Mouse (Mus musculus): Measurements from ENCODE around the gene Zfp386. TPM values are rescaled to one million over a fixed set of nuclear protein-coding genes. Genes with fewer than 3 reads are reported as not detected.

Zfp386 gene
- polyA plus RNA-seq, 1 experiment, result 27.9 TPM

DNA sequence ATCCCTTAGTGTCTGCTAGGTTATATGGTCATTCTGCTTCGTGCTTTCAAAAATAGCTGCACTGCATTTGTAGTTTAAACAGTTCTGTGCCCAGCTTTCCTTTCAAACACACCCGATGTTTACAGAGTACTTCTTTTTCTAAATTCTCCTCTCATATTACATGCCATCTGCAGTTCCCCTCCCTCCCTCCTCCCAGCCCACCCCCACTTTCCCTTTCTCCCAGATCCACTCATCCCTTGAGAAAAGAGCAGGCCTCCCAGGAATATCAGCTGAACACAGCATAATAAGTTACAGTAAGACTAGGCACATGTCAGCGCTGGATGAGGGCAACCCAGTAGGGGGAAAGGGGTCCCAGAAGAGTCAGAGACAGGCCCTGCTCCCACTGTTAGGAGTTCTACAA, 1.7 kb downstream of the Zfp386 start:
- peaks cover 8% of the 10 kb centered on the region for H3K4me1 ChIP-seq (ENCODE audit: control insufficient read depth, insufficient read depth, low read length)
- TF ChIP-seq POLR2A (IDR thresholded peaks at IDR 0.05; ENCODE audit: borderline replicate concordance, insufficient read depth, low read length) (no peak), CTCF (IDR thresholded peaks at IDR 0.05; ENCODE audit: borderline replicate concordance, insufficient read depth, low read depth, low read length) (no peak)
- DNase-seq, result no peak
- no peak overlapping the region for H3K27ac ChIP-seq (ENCODE audit: insufficient read depth, low read length)
- WGBS, result 89% methylated on average over 3 of the region's 3 CpGs
- H3K27me3 ChIP-seq (ENCODE audit: control insufficient read depth, insufficient read depth, low read length), result no peaks in the 10 kb centered on the region
- no peak overlapping the region for H3K4me3 ChIP-seq (replicated peaks; ENCODE audit: insufficient read depth, low read depth, low read length)

DNA sequence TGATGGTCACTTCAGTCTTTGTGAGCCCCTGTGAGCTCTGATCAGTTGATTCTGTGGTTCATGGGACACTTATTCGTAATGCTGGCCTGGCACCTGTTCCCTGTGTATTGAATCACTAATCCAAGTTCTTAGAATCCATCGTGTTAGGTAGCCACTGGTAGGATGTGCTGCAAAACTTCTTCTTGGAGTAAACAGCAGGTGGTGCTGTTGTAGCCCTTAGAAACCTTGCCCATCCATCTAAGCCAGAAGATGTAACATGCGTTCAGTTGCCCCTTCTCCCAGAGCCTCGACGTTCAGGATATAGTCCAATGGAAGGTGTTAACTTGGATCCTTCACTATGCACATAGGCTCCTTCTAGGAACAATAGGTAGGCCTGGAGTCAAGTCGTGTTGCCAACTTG, 2.2 kb downstream of the Zfp386 start:
- Histone ChIP-seq H3K4me1 (ENCODE audit: control insufficient read depth, insufficient read depth, low read length) (peaks cover 8% of the 10 kb centered on the region), H3K4me3 (replicated peaks; ENCODE audit: insufficient read depth, low read depth, low read length) (no peak overlapping the region), H3K27ac (ENCODE audit: insufficient read depth, low read length) (no peak overlapping the region), H3K27me3 (ENCODE audit: control insufficient read depth, insufficient read depth, low read length) (no peaks in the 10 kb centered on the region)
- TF ChIP-seq POLR2A (IDR thresholded peaks at IDR 0.05; ENCODE audit: borderline replicate concordance, insufficient read depth, low read length) (no peak), CTCF (IDR thresholded peaks at IDR 0.05; ENCODE audit: borderline replicate concordance, insufficient read depth, low read depth, low read length) (peak; percentile 32; the same call in 1 of the 2 replicates)
- no peak for DNase-seq
- WGBS, result 76% methylated on average over 6 of the region's 6 CpGs

DNA sequence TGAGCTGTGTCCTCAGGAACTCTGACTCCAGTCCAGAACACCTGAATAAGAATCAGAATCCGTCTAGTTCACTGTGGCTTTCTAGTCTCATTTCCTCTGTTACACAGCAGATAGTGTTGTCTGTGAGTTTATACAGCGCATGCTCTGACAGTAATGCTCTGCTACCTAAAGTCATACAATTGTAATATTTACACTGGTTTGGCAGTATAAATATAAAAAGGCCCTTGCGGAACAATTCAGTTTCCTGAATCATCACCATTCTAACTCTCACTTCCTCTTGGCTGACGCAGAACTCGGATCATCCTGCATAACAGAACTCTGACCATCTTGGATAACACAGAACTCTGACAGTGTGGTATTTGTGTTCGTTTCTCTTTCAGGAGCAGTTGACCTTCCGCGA, 6.8 kb downstream of the Zfp386 start:
- TF ChIP-seq POLR2A (IDR thresholded peaks at IDR 0.05; ENCODE audit: borderline replicate concordance, insufficient read depth, low read length), result no peak
- TF ChIP-seq CTCF (IDR thresholded peaks at IDR 0.05; ENCODE audit: borderline replicate concordance, insufficient read depth, low read depth, low read length), result no peak
- Histone ChIP-seq H3K27ac (ENCODE audit: insufficient read depth, low read length) (no peak overlapping the region), H3K4me1 (ENCODE audit: control insufficient read depth, insufficient read depth, low read length) (peaks cover 3% of the 10 kb centered on the region; the same call in 1 of the 2 replicates), H3K4me3 (replicated peaks; ENCODE audit: insufficient read depth, low read depth, low read length) (no peak overlapping the region), H3K27me3 (ENCODE audit: control insufficient read depth, insufficient read depth, low read length) (no peaks in the 10 kb centered on the region)
- no peak for DNase-seq
- WGBS, result 96% methylated on average over 8 of the region's 8 CpGs

DNA sequence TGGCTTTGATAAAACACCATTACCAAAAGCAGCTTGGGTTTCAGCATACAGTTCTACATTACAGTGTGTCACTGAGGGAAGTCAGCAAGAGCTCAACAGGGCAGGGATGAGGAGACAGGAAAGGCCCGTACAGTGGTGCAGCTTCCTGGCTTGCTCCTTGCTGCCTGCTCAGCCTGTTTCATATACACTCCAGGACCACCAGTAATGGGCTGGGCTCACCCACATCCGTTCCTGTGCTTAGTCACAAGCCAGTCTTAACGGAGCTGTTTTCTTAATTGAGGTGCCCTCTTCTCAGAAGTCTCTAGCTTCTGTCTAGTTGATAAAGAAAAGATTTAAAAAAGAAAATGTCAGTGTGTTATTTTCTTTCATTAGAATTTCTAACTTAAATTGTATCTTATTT, 8.6 kb downstream of the Zfp386 start:
- DNase-seq, result no peak
- H3K4me3 ChIP-seq (replicated peaks; ENCODE audit: insufficient read depth, low read depth, low read length), result no peak overlapping the region
- 97% methylated on average over 3 of the region's 3 CpGs for WGBS
- H3K27ac ChIP-seq (ENCODE audit: insufficient read depth, low read length), result no peak overlapping the region
- H3K4me1 ChIP-seq (ENCODE audit: control insufficient read depth, insufficient read depth, low read length), result no peaks in the 10 kb centered on the region
- no peak for TF ChIP-seq CTCF (IDR thresholded peaks at IDR 0.05; ENCODE audit: borderline replicate concordance, insufficient read depth, low read depth, low read length)
- TF ChIP-seq POLR2A (IDR thresholded peaks at IDR 0.05; ENCODE audit: borderline replicate concordance, insufficient read depth, low read length), result no peak
- H3K27me3 ChIP-seq (ENCODE audit: control insufficient read depth, insufficient read depth, low read length), result no peaks in the 10 kb centered on the region

DNA sequence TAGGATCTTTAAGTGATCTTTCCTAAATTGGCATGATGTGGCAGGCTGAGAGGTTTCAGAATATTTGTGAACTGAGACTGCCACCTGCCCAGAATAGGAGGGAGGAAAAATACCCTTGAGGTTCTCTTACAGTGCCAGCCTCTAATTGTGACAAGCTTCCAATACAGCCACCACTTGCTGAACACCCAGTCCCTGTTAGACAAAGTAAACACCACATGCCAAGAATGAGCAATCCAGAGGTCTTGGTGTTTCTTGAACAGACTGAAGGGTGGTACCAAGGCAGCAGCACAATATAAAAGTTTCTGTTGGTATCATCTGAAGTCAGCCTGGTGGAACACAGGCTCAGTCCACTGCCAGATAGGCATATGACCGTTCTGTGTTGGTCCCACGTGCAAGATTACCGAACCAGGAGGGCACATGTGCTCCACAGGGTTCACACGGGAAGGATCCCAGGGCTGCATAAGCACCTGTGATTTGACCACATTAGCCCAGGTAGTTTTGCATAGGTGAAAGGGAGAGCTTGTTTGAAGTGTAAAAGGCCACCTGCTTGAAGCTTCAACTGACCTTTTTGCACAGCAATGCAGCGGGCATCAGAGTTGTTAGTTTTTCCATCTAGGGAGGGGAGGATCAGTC, 14.2 kb downstream of the Zfp386 start:
- 93% methylated on average over 5 of the region's 5 CpGs for WGBS
- Histone ChIP-seq H3K27ac (ENCODE audit: insufficient read depth, low read length) (no peak overlapping the region), H3K4me3 (replicated peaks; ENCODE audit: insufficient read depth, low read depth, low read length) (no peak overlapping the region), H3K4me1 (ENCODE audit: control insufficient read depth, insufficient read depth, low read length) (no peaks in the 10 kb centered on the region), H3K27me3 (ENCODE audit: control insufficient read depth, insufficient read depth, low read length) (no peaks in the 10 kb centered on the region)
- TF ChIP-seq CTCF (IDR thresholded peaks at IDR 0.05; ENCODE audit: borderline replicate concordance, insufficient read depth, low read depth, low read length) (no peak), POLR2A (IDR thresholded peaks at IDR 0.05; ENCODE audit: borderline replicate concordance, insufficient read depth, low read length) (no peak)
- no peak for DNase-seq

DNA sequence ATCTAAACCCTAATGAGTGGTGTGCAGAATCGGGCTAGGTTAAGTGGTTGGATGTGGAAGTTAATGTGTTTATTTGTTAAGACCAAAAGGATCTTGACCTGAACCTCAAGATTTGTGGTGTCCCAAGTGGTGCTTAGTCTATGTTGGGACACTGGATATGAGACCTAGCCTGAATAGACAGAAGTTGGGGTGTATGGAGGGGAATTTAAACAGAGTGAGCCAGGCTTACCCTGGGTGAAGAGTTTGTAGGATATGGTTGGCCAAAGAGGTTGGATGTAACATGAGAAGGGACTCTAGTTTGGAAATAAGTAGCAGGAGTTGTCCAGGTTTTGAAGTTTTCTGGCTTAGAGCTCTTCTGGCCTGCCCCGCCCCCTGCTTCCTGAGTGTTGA, 14.7 kb downstream of the Zfp386 start:
- Histone ChIP-seq H3K27ac (ENCODE audit: insufficient read depth, low read length) (no peak overlapping the region), H3K4me1 (ENCODE audit: control insufficient read depth, insufficient read depth, low read length) (no peaks in the 10 kb centered on the region), H3K27me3 (ENCODE audit: control insufficient read depth, insufficient read depth, low read length) (no peaks in the 10 kb centered on the region), H3K4me3 (replicated peaks; ENCODE audit: insufficient read depth, low read depth, low read length) (no peak overlapping the region)
- DNase-seq, result no peak
- TF ChIP-seq CTCF (IDR thresholded peaks at IDR 0.05; ENCODE audit: borderline replicate concordance, insufficient read depth, low read depth, low read length) (no peak), POLR2A (IDR thresholded peaks at IDR 0.05; ENCODE audit: borderline replicate concordance, insufficient read depth, low read length) (no peak)
- 100% methylated on average over 2 of the region's 2 CpGs for WGBS

DNA sequence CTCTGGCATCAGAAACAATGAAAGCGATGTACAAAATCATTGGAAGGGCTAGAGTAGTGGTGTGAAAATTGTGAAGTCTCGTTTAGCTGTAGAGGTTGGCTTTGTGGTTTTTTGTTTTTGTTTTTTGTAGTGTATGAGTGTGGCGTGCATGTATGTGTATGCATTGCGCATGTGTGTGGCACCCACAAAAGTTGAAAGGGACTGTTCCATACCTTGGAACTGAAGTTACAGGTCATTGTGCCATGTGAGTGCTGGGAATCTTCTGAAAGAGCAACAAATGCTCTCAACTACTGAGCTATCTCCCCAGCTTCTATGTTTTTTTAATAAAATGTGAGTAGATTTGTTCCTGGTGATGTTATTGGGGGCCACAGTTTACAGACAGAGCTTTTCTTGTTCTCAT, 15.5 kb downstream of the Zfp386 start:
- H3K27ac ChIP-seq (ENCODE audit: insufficient read depth, low read length), result no peak overlapping the region
- H3K27me3 ChIP-seq (ENCODE audit: control insufficient read depth, insufficient read depth, low read length), result no peaks in the 10 kb centered on the region
- 98% methylated on average over 4 of the region's 4 CpGs for WGBS
- DNase-seq, result no peak
- no peaks in the 10 kb centered on the region for H3K4me1 ChIP-seq (ENCODE audit: control insufficient read depth, insufficient read depth, low read length)
- H3K4me3 ChIP-seq (replicated peaks; ENCODE audit: insufficient read depth, low read depth, low read length), result no peak overlapping the region
- TF ChIP-seq POLR2A (IDR thresholded peaks at IDR 0.05; ENCODE audit: borderline replicate concordance, insufficient read depth, low read length) (no peak), CTCF (IDR thresholded peaks at IDR 0.05; ENCODE audit: borderline replicate concordance, insufficient read depth, low read depth, low read length) (no peak)

DNA sequence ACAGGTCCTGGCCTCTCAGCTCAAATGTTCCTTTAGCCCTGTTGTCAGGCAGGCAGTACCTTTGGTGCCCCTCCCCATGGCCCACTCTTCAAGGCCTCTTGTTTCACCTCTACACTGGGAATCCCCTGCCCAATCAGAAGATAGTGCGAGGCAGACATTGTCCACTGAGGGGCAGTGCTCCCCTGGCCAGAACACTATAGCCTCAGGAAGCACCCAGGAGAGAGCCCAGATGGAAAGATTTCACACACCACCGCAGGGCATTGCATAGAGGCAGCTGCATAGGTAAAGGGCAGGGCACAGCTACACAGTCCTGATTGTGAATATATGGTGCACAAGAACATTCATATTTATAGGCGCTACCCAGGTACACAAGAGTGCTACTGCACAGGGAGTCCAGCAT, 23.5 kb downstream of the Zfp386 start:
- Histone ChIP-seq H3K4me3 (replicated peaks; ENCODE audit: insufficient read depth, low read depth, low read length) (no peak overlapping the region), H3K27me3 (ENCODE audit: control insufficient read depth, insufficient read depth, low read length) (no peaks in the 10 kb centered on the region; the same call in 1 of the 2 replicates), H3K4me1 (ENCODE audit: control insufficient read depth, insufficient read depth, low read length) (peaks cover 8% of the 10 kb centered on the region), H3K27ac (ENCODE audit: insufficient read depth, low read length) (no peak overlapping the region)
- peak; percentile 74 for TF ChIP-seq CTCF (IDR thresholded peaks at IDR 0.05; ENCODE audit: borderline replicate concordance, insufficient read depth, low read depth, low read length)
- TF ChIP-seq POLR2A (IDR thresholded peaks at IDR 0.05; ENCODE audit: borderline replicate concordance, insufficient read depth, low read length), result no peak
- WGBS, result 21% methylated on average over 3 of the region's 3 CpGs
- peak; percentile 73 to 78 for DNase-seq
